20 mouse cellular contexts compared by ENCODE assay signal in the genomic region with DNA sequence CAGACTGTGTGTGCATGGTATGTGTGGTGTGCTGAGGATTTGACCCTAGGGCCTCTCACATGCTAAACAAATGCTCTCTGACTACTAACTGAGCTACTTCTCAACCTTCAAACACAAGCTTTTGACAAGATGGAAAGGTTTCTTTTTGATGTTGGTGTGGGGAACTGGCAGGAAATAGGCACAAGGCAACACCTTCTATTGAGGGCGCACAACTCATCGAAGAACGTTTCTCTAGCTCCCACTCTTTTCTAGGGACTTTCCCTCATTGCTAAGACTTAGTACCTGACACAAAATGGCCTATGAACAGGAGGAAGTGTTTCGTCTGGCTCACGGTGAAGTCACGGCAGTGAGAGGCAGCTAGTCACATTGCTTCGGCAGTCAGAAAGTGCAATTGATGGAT. TPM values are rescaled to one million over a fixed set of nuclear protein-coding genes. Genes with fewer than 3 reads are reported as not detected.
DNase-seq lines count a peak whose midpoint lies in the region; ATAC-seq and TF ChIP-seq lines count a peak whose summit lies in the region.
"Had no signal": no experiment of that assay in that cellular context is flagged by ENCODE, and none has a peak within 500 bp of the region (broad histone marks: within the 10 kb centered on the region; RNA-seq: fewer than 3 reads in every experiment).

No protein-coding gene starts in this region.

- H3K9ac ChIP-seq in hindbrain, embryonic 12.5 days, result no peak overlapping the region
- H3K9ac ChIP-seq: forebrain, embryonic 13.5 days; forebrain, postnatal 0 days; heart, embryonic 13.5 days had no signal

- H3K4me3 ChIP-seq in spleen, adult 2 months (ENCODE audit: extremely low read depth, insufficient read depth, insufficient read length), result no peak overlapping the region
- no peak overlapping the region for H3K4me3 ChIP-seq in hindbrain, embryonic 12.5 days
- H3K4me3 ChIP-seq: embryonic facial prominence, embryonic 10.5 days; forebrain, embryonic 13.5 days; gastrocnemius, adult 2 months; heart, embryonic 13.5 days had no signal

- H3K27ac ChIP-seq in spleen, adult 2 months (ENCODE audit: insufficient read depth, low read length), result 0 out of 2 replicates have a peak overlapping the region, but pooled peaks have one; percentile 11
- H3K27ac ChIP-seq in hindbrain, embryonic 12.5 days, result no peak overlapping the region
- H3K27ac ChIP-seq: embryonic facial prominence, embryonic 10.5 days; forebrain, embryonic 13.5 days; gastrocnemius, adult 2 months; heart, embryonic 13.5 days had no signal

- no peak for TF ChIP-seq CTCF in spleen, adult 2 months (IDR thresholded peaks at IDR 0.05; ENCODE audit: extremely low read depth, insufficient read depth, insufficient read length, insufficient replicate concordance)

- H3K4me2 ChIP-seq in hindbrain, embryonic 12.5 days (replicated peaks), result no peak overlapping the region
- H3K4me2 ChIP-seq: forebrain, embryonic 13.5 days; heart, embryonic 13.5 days had no signal

- no peak for TF ChIP-seq POLR2A in spleen, adult 2 months (IDR thresholded peaks at IDR 0.05; ENCODE audit: low read depth, low read length)

- DNase-seq in spleen, adult 2 months (ENCODE audit: low read depth in 1 of 2, low spot score in 2 of 2), result no peak
- no peak for DNase-seq in spleen, postnatal 10 days (ENCODE audit: low spot score in 2 of 2)
- DNase-seq in CD4-positive, CD25-positive, alpha-beta regulatory T cell, adult 2 months (ENCODE audit: low read depth, low spot score), result peak; percentile 81
- DNase-seq in natural killer cell, adult 2 months (ENCODE audit: low spot score in 2 of 2), result peak; percentile 34 to 61
- no peak for DNase-seq in embryo, embryonic 11 days
- DNase-seq: adrenal gland, adult 2 months; adrenal gland, postnatal 25 days; cerebellum, adult 18-20 months; cerebellum, adult 9-11 months; cerebellum, postnatal 36 days; forebrain, postnatal 0 days; gastrocnemius, adult 2 months; gastrocnemius, postnatal 25 days; heart, postnatal 36 days had no signal

- ATAC-seq in activated CD4-positive, CD25-positive, alpha-beta regulatory T cell, adult 4 months, result peak; percentile 77
- no peak for ATAC-seq in hindbrain, embryonic 12.5 days (ENCODE audit: low FRiP score)
- ATAC-seq: forebrain, embryonic 13.5 days; forebrain, postnatal 0 days; hindbrain, embryonic 16.5 days had no signal

- no peaks in the 10 kb centered on the region for H3K9me3 ChIP-seq in hindbrain, embryonic 12.5 days (replicated peaks)
- H3K9me3 ChIP-seq: embryonic facial prominence, embryonic 10.5 days; forebrain, embryonic 13.5 days; heart, embryonic 13.5 days had no signal

- 38% methylated on average over 7 of the region's 7 CpGs for WGBS in spleen, adult 2 months
- 87% methylated on average over 7 of the region's 7 CpGs for WGBS in hindbrain, embryonic 12.5 days

- H3K4me1 ChIP-seq in spleen, adult 2 months (ENCODE audit: control insufficient read depth, insufficient read depth, insufficient read length), result peaks cover 5% of the 10 kb centered on the region; the same call in 1 of the 2 replicates
- H3K4me1 ChIP-seq in hindbrain, embryonic 12.5 days, result no peaks in the 10 kb centered on the region

- H3K27me3 ChIP-seq in spleen, adult 2 months (ENCODE audit: control insufficient read depth, insufficient read depth, low read length), result no peaks in the 10 kb centered on the region
- H3K27me3 ChIP-seq in hindbrain, embryonic 12.5 days, result 0 out of 2 replicates have a peak, but pooled peaks cover 2% of the 10 kb centered on the region
- H3K27me3 ChIP-seq: forebrain, embryonic 13.5 days had no signal

- no peaks in the 10 kb centered on the region for H3K36me3 ChIP-seq in spleen, adult 2 months (ENCODE audit: control insufficient read depth, insufficient read depth, low read length)
- H3K36me3 ChIP-seq in hindbrain, embryonic 12.5 days, result no peaks in the 10 kb centered on the region
- H3K36me3 ChIP-seq: embryonic facial prominence, embryonic 10.5 days; heart, embryonic 13.5 days had no signal

RNA-seq across cellular contexts. Expression of gene Tbc1d7, which starts 6.0 kb away (rescaled TPM):
- 5.7 and 6.3 TPM in 2 replicates for polyA plus RNA-seq in spleen, adult 2 months (2012; rRNA removed)
- polyA plus RNA-seq in activated CD4-positive, CD25-positive, alpha-beta regulatory T cell, adult 4 months (2017; shearing (Covaris generic)), result 10 to 100 TPM; 14.1 to 14.3 TPM
- polyA plus RNA-seq in hindbrain, embryonic 12.5 days (2016; fragmentation: Nextera tagmentation; extraction: Ambion mirVana), result 73.2 and 74.9 TPM in 2 replicates

Comparison
In these comparisons a context has a peak if more than half of its experiments do, and no peak if none do; other contexts are left out.
1. DNase-seq: peak in CD4-positive, CD25-positive, alpha-beta regulatory T cell, adult 2 months (single experiment) and natural killer cell, adult 2 months (2 of 2); none in spleen, adult 2 months (0 of 2), spleen, postnatal 10 days (0 of 2) and embryo, embryonic 11 days (single experiment).